Mouse (Mus musculus): ENCODE results near the gene Mical3.

The Mical3 gene

GRCm38 (mm10) chr6:121109998-121110603 is 20.7 kb downstream of the Mical3 start:
- in situ Hi-C loops (cut with MboI, MseI), result no loop called here

GRCm38 (mm10) chr6:121109181-121109981 is 21.4 kb downstream of the Mical3 start:
- in situ Hi-C loops (cut with MboI, MseI), result no loop called here

DNA sequence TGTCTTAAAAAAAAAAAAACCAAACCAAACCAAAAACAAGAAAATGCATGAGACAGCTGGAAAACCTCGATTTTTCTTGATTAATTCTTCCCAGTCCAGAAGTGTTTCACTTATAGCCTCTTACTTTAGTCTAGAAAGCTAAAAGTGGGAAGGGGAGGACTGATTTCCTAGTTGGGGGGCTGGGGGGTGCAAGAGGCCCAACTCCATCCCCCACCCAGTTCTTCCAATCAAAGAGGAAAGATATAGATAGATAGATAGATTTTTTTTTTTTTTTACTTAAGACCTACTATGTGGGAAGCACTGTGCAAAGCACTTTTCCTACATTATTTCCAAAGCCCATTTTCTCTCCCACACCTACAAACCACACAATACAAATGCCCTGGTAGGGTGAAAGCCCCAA is 22.7 kb downstream of the Mical3 start:
- in situ Hi-C loops (cut with MboI, MseI), result no loop called here

GRCm38 (mm10) chr6:121106711-121107405 is 23.9 kb downstream of the Mical3 start:
- in situ Hi-C loops (cut with MboI, MseI), result no loop called here

- in situ Hi-C loops (cut with MboI, MseI), result no loop called here
Measured at GRCm38 (mm10) chr6:121105726-121106125, 25.1 kb downstream of the Mical3 start.

DNA sequence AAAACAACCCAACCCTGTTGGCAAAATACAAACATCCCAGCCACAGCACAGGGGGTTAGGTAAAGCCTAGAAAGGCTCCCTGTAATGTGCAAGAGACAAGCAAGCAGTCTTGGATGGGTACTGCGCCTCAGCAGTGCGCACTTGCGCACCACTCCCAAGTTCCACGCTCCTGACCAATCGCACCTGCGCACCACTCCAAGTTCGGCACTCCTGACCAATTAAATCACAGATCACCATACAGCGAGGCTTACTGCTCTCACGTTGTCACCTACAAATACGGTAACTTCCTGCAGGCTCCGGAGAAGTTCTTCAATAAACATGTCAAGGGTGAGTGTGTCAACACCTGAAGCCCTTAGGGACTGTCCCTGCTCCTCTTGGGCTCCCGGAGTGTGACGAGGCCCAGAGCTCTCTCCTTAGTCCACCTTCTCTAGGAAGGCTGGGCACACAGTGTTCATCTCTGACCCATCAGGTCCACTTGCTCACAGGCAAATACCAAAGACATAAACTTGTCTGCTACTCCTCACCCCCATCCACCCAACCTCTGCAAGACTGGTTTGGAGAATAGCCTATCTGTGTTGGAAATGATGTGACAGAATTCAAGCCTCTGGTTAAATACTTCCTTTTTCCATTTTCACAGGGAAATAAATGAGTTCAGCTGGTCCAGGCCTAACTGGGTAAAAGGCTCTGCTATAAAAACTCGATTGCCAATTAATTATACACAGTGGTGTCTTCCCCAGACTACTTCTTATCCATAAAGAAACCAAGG is 27.2 kb downstream of the Mical3 start:
- in situ Hi-C loops (cut with MboI, MseI), result no loop called here

- in situ Hi-C loops (cut with MboI, MseI), result no loop called here
Measured at GRCm38 (mm10) chr6:121102941-121103340, 27.9 kb downstream of the Mical3 start.

GRCm38 (mm10) chr6:121102084-121102483 is 28.7 kb downstream of the Mical3 start:
- in situ Hi-C loops (cut with MboI, MseI), result no loop called here

GRCm38 (mm10) chr6:121101201-121101600 is 29.6 kb downstream of the Mical3 start:
- in situ Hi-C loops (cut with MboI, MseI), result no loop called here

GRCm38 (mm10) chr6:121099831-121100230 is 31.0 kb downstream of the Mical3 start:
- in situ Hi-C loops (cut with MboI, MseI), result no loop called here

DNA sequence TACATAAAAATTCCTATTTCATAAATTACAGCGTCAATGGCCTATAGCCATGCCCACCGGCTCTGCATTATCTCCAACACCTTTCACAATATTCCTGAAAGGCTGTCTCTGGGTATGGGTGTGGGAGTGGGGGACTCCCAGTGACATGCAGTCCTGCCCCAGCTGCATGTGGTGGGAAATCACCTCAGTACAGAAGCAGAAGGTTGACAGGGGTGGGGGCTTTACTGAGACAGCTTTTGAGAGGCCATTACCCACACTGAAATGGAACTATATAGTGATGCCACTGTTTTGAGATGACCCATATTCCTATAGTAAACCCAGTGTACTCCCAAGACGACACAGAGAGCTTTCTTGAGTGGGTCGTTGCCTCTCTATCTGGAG is 31.6 kb downstream of the Mical3 start:
- in situ Hi-C loops (cut with MboI, MseI), result no loop called here

DNA sequence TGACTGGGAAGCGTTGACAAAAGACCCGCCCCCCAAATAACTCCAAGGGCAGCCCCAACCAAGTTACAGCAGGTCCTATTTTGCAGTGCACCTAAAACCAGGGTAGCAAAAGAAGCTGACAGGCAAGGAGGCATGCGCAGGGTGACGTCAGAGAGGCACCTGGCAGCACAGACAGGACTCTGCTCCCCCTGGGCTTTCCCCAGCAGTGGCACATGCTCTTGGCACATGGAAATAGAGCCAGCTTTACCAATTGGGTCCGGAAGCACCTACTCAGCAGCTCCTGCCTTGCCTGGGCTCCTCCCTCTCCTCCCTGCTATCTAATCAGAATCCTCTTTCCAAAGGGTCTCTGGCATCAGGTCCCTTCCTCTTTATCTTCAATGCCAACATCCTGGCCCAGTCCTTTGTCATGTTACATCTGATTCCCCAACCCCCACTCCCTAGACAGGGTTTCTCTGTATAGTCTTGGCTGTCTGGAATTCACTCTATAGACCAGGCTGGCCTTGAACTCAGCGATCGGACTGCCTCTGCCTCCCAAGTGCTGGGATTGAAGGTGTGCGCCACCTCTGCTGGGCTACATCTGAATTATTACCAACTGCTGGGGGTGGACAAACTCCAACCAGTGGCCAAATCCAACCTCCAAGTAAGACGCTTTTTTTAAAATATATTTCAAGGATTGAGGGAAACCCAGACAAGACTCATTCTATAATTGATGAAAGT is 32.1 kb downstream of the Mical3 start:
- in situ Hi-C loops (cut with MboI, MseI), result no loop called here

DNA sequence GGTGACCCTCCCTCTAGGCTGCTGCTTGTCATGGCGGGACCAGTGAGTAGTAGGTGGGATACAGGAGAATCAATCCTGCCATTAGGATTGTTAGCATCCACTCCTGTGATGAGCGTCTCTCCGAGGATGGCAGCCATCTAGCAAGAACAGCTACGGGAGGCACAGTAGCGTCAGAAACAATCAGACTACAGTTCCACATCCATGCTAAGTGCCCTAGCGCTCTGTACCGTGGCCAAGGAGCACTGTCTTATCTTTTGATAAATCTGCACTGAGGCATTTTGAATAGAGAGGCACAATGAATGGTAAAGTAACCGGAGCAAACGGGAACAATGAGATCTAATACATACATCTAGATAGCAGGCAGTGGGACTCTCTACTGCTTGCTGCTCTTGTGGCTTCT is 32.7 kb downstream of the Mical3 start:
- in situ Hi-C loops (cut with MboI, MseI), result no loop called here

GRCm38 (mm10) chr6:121096862-121097261 is 33.9 kb downstream of the Mical3 start:
- in situ Hi-C loops (cut with MboI, MseI), result no loop called here

GRCm38 (mm10) chr6:121096390-121096789 is 34.4 kb downstream of the Mical3 start:
- in situ Hi-C loops (cut with MboI, MseI), result no loop called here

DNA sequence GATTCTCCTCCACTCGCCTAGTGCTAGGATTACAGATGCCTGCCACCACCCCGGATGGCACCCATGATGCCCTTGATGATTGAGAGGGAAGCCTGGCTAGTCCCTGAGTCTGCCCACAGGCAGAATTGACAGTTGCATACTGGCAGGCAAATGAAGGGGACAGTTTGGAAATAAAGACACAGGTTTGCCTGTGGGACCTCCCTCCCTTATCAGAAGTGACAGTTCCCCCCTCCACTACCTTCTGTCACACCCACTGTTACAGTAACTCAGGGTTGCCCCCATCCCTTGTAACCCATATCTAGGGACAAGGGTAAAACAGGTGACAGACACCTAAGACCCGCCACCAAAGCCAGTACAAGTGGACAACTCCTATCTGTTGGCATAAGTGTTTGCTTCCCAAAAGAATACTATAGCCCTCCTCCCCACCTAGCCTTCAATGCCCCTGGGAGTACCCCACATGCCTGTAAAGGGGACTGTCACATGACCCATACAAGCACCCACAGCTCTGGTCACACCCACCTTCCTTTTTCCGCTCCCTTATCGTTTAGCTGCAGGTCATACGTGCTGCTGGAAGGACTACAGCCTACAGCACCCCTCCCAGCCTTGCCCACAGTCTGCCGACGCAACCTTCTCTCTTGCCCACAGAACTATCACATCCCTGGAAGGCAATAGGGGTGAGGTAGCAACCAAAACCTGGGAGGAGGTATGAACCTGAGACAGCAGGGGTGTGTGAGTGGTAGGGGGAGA is 37.0 kb downstream of the Mical3 start:
- in situ Hi-C loops (cut with MboI, MseI), result no loop called here

GRCm38 (mm10) chr6:121090786-121091185 is 40.0 kb downstream of the Mical3 start:
- in situ Hi-C loops (cut with MboI, MseI), result no loop called here

DNA sequence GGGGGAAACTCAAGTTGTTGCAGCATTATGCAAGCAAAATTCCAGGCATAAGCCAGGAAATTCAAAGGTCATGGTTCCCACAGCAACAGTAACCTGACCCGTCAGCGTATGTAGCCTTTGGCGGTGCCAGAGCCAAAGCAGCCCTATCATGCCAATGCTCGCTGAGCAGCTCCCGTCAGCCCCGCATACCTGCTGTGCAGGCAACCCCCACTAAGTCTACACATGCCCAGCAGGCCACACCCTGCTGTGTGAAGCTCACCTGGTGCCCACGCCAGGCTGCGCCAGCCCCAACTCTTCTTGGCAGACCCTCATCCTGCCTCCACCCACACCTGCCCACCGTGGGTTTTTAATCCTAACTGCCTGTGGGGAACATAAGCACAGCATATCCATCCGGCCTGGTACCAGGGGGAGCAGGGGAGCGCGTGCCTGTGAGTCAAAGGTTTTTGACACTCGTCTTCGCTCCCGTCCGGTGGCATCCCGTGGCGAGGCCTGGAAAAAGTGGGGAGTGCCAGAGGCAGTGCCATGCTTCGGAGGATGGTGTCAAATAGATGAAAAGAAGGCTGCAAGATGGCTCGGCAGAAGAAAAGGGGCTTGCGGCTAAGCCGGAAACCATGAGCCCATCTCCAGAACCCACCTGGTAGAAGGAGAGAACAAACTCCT is 43.1 kb downstream of the Mical3 start:
- in situ Hi-C loops (cut with MboI, MseI), result no loop called here

DNA sequence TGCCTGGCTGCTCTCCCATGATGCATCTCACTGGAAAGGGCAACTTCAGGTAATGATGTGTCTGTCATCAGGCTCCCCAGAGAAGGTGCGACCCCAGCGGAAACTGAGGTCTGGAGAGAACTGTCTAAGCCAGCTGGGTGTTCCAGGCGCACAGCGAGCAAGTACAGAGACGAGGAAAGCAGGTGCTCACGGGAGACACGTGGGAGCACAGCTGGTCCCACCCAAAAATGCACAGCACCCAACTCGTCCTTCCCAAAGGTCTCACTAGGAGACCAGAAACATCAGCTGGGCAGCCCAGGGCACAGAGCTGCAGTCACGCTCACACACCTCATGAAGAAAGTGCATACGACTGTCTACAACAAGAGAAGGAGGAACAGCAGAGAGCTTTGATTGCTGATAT is 43.7 kb downstream of the Mical3 start:
- in situ Hi-C loops (cut with MboI, MseI), result no loop called here

DNA sequence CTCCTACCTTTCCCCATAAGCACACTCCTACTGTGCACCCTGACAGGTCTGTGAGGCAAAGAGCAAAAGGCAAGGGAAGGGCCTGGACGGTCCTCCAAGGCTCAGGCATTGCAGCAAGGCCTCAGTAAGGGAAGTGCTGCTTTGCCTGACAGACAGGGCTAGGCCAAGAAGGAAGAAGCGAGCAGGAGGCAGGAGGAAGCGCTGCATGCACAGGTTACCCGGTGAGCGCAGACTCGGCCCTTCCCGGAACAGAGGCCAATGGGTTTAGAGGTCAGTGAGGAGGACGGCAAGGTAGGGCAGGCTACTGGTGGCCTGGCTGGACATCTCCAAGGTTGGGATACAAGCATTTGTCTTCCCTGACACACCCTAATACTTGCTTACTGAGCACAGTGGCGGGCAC is 44.6 kb downstream of the Mical3 start:
- in situ Hi-C loops (cut with MboI, MseI), result no loop called here

Measured in T-helper 1 cell (primary cell).